Mouse (Mus musculus) thymus, postnatal 0 days (tissue): Measurements from ENCODE around the gene Fmo6. TPM values are rescaled to one million over a fixed set of nuclear protein-coding genes. Genes with fewer than 3 reads are reported as not detected.

ENCODE experiments used
- polyA plus RNA-seq: library from polyadenylated mRNA; unstranded; fragments of >200 nt; fragmentation: Nextera tagmentation; extraction: Ambion mirVana; gene quantifications from 2 replicates; pipeline ENCODE4 v1.2.1, GENCODE M21; 2015

Fmo6 gene
- polyA plus RNA-seq, 1 experiment from 2014 or later, result not detected

Other genes with a start within 250 kb of the Fmo6 start
- gene Prrc2c, start 197.0 kb downstream of the Fmo6 start, polyA plus RNA-seq, result 154 and 200 TPM in 2 replicates
- 0.05 and 0.18 TPM in 2 replicates for gene Fmo4, start 123.5 kb downstream of the Fmo6 start, polyA plus RNA-seq
- gene Fmo1, start 70.9 kb downstream of the Fmo6 start, polyA plus RNA-seq, result 23.0 and 28.6 TPM in 2 replicates
- 0.68 and 0.76 TPM in 2 replicates for gene Fmo2, start 38.8 kb downstream of the Fmo6 start, polyA plus RNA-seq
- 0.26 and 0.27 TPM in 2 replicates for gene Fmo3, start 47.0 kb upstream of the Fmo6 start, polyA plus RNA-seq
- not detected in 2 replicates for gene Mroh9, start 148.2 kb upstream of the Fmo6 start, polyA plus RNA-seq